Mouse (Mus musculus) thymus, adult 2 months (tissue): ENCODE measurements around the gene Grip1.

Source experiments
- CTCF ChIP-seq: fragments of 200-500 bp; IDR thresholded peaks from 2 replicates; pipeline ENCODE4 v1.5.1; 2012; ENCODE audit warnings: mild to moderate bottlenecking, control low read depth, low read length, moderate library complexity, borderline replicate concordance; ENCODE audit not compliant: control insufficient read depth, poor library complexity, insufficient read depth; ENCODE audit errors: extremely low read depth
- POLR2A ChIP-seq: fragments of 200-500 bp; IDR thresholded peaks from 2 replicates; pipeline ENCODE4 v1.6.1; 2012; ENCODE audit warnings: mild to moderate bottlenecking, low read length, control low read depth, moderate library complexity; ENCODE audit not compliant: control insufficient read depth, poor library complexity, insufficient read depth; ENCODE audit errors: extremely low read depth

GRCm38 (mm10) chr10:119477661-119478060 lies 24.0 kb downstream of the Grip1 start:
- TF ChIP-seq CTCF (no peak), POLR2A (no peak)
